ENCODE assay signal across 18 mouse cellular contexts in the genomic region with DNA sequence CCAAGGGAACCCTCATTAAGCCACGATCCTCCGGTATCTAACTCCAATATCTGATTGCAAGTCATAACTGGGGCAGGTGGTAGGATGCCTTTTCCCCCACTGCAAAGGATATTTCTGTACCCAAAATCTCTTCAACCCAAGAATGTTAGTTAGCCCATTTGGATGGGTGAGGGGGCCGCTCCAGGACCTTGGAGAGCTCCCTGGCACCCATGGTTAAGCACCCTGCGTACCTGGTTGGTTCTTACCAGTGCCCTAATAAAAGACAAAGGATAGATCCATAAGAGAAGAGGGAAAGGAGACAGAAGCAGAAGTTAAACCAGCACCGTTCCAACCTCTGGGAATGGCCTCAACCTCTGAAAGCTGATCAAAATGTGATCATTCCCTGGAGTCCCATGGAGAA.
DNase-seq lines count a peak whose midpoint lies in the region; ATAC-seq and TF ChIP-seq lines count a peak whose summit lies in the region.
"Had no signal": no experiment of that assay in that cellular context is flagged by ENCODE, and none has a peak within 500 bp of the region (broad histone marks: within the 10 kb centered on the region; RNA-seq: fewer than 3 reads in every experiment).

No protein-coding gene starts in this region.

- TF ChIP-seq EP300 in liver, postnatal 0 days (IDR thresholded peaks at IDR 0.05; ENCODE audit: low read depth): no peak

- TF ChIP-seq CTCF in liver, postnatal 0 days (IDR thresholded peaks at IDR 0.05; ENCODE audit: low read depth): no peak

- ATAC-seq in liver, embryonic 11.5 days (replicated peaks; ENCODE audit: low FRiP score): no peak
- no peak for ATAC-seq in liver, postnatal 0 days
- ATAC-seq in limb, embryonic 11.5 days (ENCODE audit: insufficient number of reproducible peaks, low FRiP score, low TSS enrichment, low read depth): no peak

- no peak overlapping the region for H3K4me2 ChIP-seq in liver, embryonic 11.5 days
- no peak overlapping the region for H3K4me2 ChIP-seq in liver, postnatal 0 days (ENCODE audit: low read depth, low read length)
- H3K4me2 ChIP-seq in limb, embryonic 11.5 days (ENCODE audit: low read depth, severe bottlenecking): no peak overlapping the region
- H3K4me2 ChIP-seq: hindbrain, embryonic 15.5 days; limb, embryonic 15.5 days; midbrain, embryonic 12.5 days had no signal

- H3K4me1 ChIP-seq in liver, embryonic 11.5 days (replicated peaks; ENCODE audit: control insufficient read depth, insufficient read depth, low read length): no peaks in the 10 kb centered on the region
- no peaks in the 10 kb centered on the region for H3K4me1 ChIP-seq in liver, postnatal 0 days (ENCODE audit: insufficient read depth)
- no peaks in the 10 kb centered on the region for H3K4me1 ChIP-seq in limb, embryonic 11.5 days (ENCODE audit: control insufficient read depth, insufficient read depth, low read length)
- H3K4me1 ChIP-seq: hindbrain, embryonic 15.5 days; limb, embryonic 15.5 days; midbrain, embryonic 12.5 days had no signal

- H3K9ac ChIP-seq in liver, embryonic 11.5 days (ENCODE audit: low read depth, low read length): no peak overlapping the region
- no peak overlapping the region for H3K9ac ChIP-seq in liver, postnatal 0 days (replicated peaks)
- no peak overlapping the region for H3K9ac ChIP-seq in limb, embryonic 11.5 days (ENCODE audit: low read length)
- H3K9ac ChIP-seq: hindbrain, embryonic 15.5 days; limb, embryonic 15.5 days; midbrain, embryonic 12.5 days had no signal

- H3K9me3 ChIP-seq in liver, embryonic 11.5 days (ENCODE audit: control insufficient read depth, low read length): no peaks in the 10 kb centered on the region
- H3K9me3 ChIP-seq in liver, postnatal 0 days (ENCODE audit: low read length): no peaks in the 10 kb centered on the region
- no peaks in the 10 kb centered on the region for H3K9me3 ChIP-seq in limb, embryonic 11.5 days (ENCODE audit: control insufficient read depth, low read length)
- H3K9me3 ChIP-seq: hindbrain, embryonic 15.5 days; limb, embryonic 15.5 days; midbrain, embryonic 12.5 days had no signal

- 54% methylated on average over 5 of the region's 5 CpGs for WGBS in liver, embryonic 11.5 days
- WGBS in liver, postnatal 0 days (ENCODE audit: insufficient replicate concordance): 57% methylated on average over 5 of the region's 5 CpGs
- WGBS in limb, embryonic 11.5 days: 58% methylated on average over 5 of the region's 5 CpGs

- DNase-seq in liver, embryonic 11.5 days (ENCODE audit: low spot score): peak; percentile 44
- DNase-seq in liver, postnatal 0 days: no peak
- DNase-seq in NIH3T3 (ENCODE audit: low read depth): peak; percentile 38
- DNase-seq in embryo, embryonic 11 days: peak; percentile 37
- DNase-seq in limb, embryonic 11.5 days (ENCODE audit: low spot score): peak; percentile 69
- DNase-seq in layer of hippocampus, postnatal 14 days (ENCODE audit: low spot score in 2 of 2): no peak
- DNase-seq in gastrocnemius, postnatal 10 days: no peak
- DNase-seq in layer of hippocampus, postnatal 10 days (ENCODE audit: low spot score in 2 of 2): no peak
- DNase-seq: adrenal gland, postnatal 36 days; cerebellum, postnatal 14 days; kidney, postnatal 25 days; lung, postnatal 14 days; right cerebral cortex, postnatal 4 days; thymus, adult 2 months had no signal

- H3K27ac ChIP-seq in liver, embryonic 11.5 days (ENCODE audit: low read depth, low read length): no peak overlapping the region
- H3K27ac ChIP-seq in liver, postnatal 0 days (ENCODE audit: low read depth): no peak overlapping the region
- H3K27ac ChIP-seq in limb, embryonic 11.5 days (replicated peaks; ENCODE audit: low read depth, low read length): no peak overlapping the region
- H3K27ac ChIP-seq: hindbrain, embryonic 15.5 days; limb, embryonic 15.5 days; midbrain, embryonic 12.5 days had no signal

- no peak overlapping the region for H3K4me3 ChIP-seq in liver, embryonic 11.5 days (ENCODE audit: low read depth, low read length)
- no peak overlapping the region for H3K4me3 ChIP-seq in liver, postnatal 0 days (ENCODE audit: low read depth, low read length)
- H3K4me3 ChIP-seq in limb, embryonic 11.5 days (ENCODE audit: low read depth, low read length): no peak overlapping the region
- H3K4me3 ChIP-seq: erythroblast, embryonic 14.5 days; hindbrain, embryonic 15.5 days; limb, embryonic 15.5 days; midbrain, embryonic 12.5 days had no signal

- no peaks in the 10 kb centered on the region for H3K36me3 ChIP-seq in liver, embryonic 11.5 days (ENCODE audit: control insufficient read depth, insufficient read depth, low read length)
- H3K36me3 ChIP-seq in liver, postnatal 0 days (replicated peaks; ENCODE audit: insufficient read depth, low read length): no peaks in the 10 kb centered on the region
- no peaks in the 10 kb centered on the region for H3K36me3 ChIP-seq in limb, embryonic 11.5 days (ENCODE audit: control insufficient read depth, insufficient read depth, low read length)
- H3K36me3 ChIP-seq: hindbrain, embryonic 15.5 days; limb, embryonic 15.5 days; midbrain, embryonic 12.5 days had no signal

- H3K27me3 ChIP-seq in liver, embryonic 11.5 days (replicated peaks; ENCODE audit: control insufficient read depth, insufficient read depth, low read length): no peaks in the 10 kb centered on the region
- H3K27me3 ChIP-seq in liver, postnatal 0 days (ENCODE audit: insufficient read depth, low read length): no peaks in the 10 kb centered on the region
- no peaks in the 10 kb centered on the region for H3K27me3 ChIP-seq in limb, embryonic 11.5 days (ENCODE audit: control insufficient read depth, insufficient read depth, low read length)
- H3K27me3 ChIP-seq: hindbrain, embryonic 15.5 days; limb, embryonic 15.5 days; midbrain, embryonic 12.5 days had no signal

Comparison
In these comparisons a context has a peak if more than half of its experiments do, and no peak if none do; other contexts are left out.
1. DNase-seq: peak in liver, embryonic 11.5 days (single experiment), NIH3T3 (single experiment), embryo, embryonic 11 days (single experiment) and limb, embryonic 11.5 days (single experiment); none in liver, postnatal 0 days (single experiment), layer of hippocampus, postnatal 14 days (0 of 2), gastrocnemius, postnatal 10 days (single experiment) and layer of hippocampus, postnatal 10 days (0 of 2).